Mouse (Mus musculus) brain, embryonic 14.5 days (tissue): ENCODE data around the gene Cops7b.

Experiments used
- CTCF ChIP-seq: fragments of 200-500 bp; IDR thresholded peaks from 2 replicates; pipeline ENCODE4 v1.5.1; 2012; ENCODE audit warnings: inconsistent platforms, mild to moderate bottlenecking, moderate library complexity, borderline replicate concordance; ENCODE audit not compliant: insufficient read depth, insufficient read length; ENCODE audit errors: extremely low read depth
- POLR2A ChIP-seq: fragments of 200-500 bp; IDR thresholded peaks from 2 replicates; pipeline ENCODE4 v1.6.1; 2012; ENCODE audit warnings: mild to moderate bottlenecking, inconsistent platforms, borderline replicate concordance; ENCODE audit not compliant: poor library complexity, insufficient read depth, insufficient read length, severe bottlenecking; ENCODE audit errors: extremely low read depth

GRCm38 (mm10) chr1:86643101-86643809, 60.6 kb downstream of the Cops7b start:
- TF ChIP-seq POLR2A = no peak
- no peak for TF ChIP-seq CTCF
